Mouse (Mus musculus): ENCODE results near the gene Igbp1. TPM values are rescaled to one million over a fixed set of nuclear protein-coding genes. Genes with fewer than 3 reads are reported as not detected.

Igbp1 gene
- 37.5 and 38.1 TPM in 2 replicates for polyA plus RNA-seq (2016; fragmentation: Nextera tagmentation; extraction: Ambion mirVana)

DNA sequence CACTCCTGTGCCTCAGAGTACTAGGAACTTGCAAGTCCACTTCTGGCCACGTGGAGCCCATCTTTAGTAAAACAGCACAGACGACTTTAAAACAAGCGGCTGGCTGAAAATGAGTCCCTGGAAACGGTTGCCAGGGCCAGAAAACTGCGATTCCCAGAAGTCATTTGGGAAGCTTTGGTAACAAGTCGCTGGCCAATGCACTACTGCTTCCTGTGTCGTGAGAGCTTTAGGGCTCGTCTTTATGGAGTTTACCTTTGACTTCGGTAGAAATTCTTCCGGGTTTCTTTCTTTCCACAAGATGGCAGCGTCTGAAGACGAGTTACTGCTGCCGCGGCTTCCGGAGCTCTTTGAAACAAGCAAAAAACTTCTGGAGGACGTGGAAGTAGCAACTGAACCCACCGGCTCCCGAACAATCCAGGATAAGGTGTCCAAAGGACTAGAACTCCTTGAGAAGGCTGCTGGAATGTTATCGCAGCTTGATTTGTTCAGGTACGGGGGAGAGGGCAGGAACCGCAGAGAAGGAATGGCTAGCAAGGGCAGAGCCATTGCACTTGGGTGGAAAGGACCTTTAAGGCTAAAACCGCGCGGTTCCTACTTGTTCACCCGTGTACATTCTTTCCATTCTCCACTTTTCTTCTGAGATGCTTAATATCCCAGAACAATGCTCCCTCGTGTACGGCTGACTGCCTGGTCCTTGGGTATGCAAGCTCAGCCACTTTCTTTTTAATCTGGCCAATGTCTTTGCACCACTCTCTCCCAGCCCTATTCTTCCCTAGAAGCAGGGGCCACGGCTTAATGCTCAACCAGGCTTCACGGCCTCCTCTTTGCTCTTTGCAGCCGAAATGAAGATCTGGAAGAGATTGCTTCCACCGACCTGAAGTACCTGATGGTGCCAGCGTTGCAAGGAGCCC lies at the start of gene Igbp1:
TSS of gene Igbp1 (plus strand) at position 224 of the 911 bp plus-strand sequence.
- ATAC-seq (ENCODE audit: insufficient number of reproducible peaks, insufficient read depth, low FRiP score, low TSS enrichment) = peak; percentile 85; the same call in 1 of the 2 replicates
- 18% methylated on average over 32 of the region's 32 CpGs for WGBS
- peak within 1 kb of the TSS; percentile 57 for H3K4me3 ChIP-seq
- peaks cover 6% of the 10 kb centered on the region; the same call in 1 of the 2 replicates for H3K27me3 ChIP-seq
- H3K9ac ChIP-seq = peak within 1 kb of the TSS; percentile 39
- H3K4me2 ChIP-seq (replicated peaks) = peak within 1 kb of the TSS; percentile 60
- no peaks in the 10 kb centered on the region for H3K36me3 ChIP-seq
- H3K9me3 ChIP-seq = no peaks in the 10 kb centered on the region
- no peaks in the 10 kb centered on the region for H3K4me1 ChIP-seq
- peak within 1 kb of the TSS; percentile 54 for H3K27ac ChIP-seq

GRCm38 (mm10) chrX:100468047-100468446 lies 26.0 kb upstream of the Igbp1 start:
- H3K36me3 ChIP-seq = no peaks in the 10 kb centered on the region
- no peaks in the 10 kb centered on the region for H3K4me1 ChIP-seq
- H3K4me3 ChIP-seq = no peak overlapping the region
- peaks cover 3% of the 10 kb centered on the region; the same call in 1 of the 2 replicates for H3K27me3 ChIP-seq
- H3K4me2 ChIP-seq (replicated peaks) = no peak overlapping the region
- ATAC-seq (ENCODE audit: insufficient number of reproducible peaks, insufficient read depth, low FRiP score, low TSS enrichment) = no peak
- H3K9me3 ChIP-seq = no peaks in the 10 kb centered on the region
- H3K9ac ChIP-seq = no peak overlapping the region
- 64% methylated on average over 4 of the region's 4 CpGs for WGBS
- no peak overlapping the region for H3K27ac ChIP-seq

DNA sequence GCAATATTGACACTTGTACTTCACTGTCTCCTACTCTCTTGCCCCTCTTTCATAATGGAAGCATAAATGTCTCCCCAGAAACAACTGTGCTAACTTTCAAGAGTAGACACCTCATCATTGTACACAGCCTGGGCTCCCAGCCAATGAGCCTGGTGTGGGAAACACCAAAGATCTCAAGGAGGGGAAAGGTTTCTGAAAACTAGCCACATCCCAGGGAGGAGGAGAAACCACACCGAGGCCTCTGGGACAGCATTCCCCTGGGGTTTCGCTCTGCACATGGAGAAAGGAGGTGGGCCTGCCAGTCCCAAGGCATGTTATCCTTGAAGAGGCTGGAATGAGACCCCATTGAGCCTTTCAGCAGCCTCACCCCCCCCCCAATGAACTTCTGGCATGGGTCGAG lies 24.0 kb upstream of the Igbp1 start:
- no peak overlapping the region for H3K4me2 ChIP-seq (replicated peaks)
- H3K4me1 ChIP-seq = no peaks in the 10 kb centered on the region
- no peak overlapping the region for H3K4me3 ChIP-seq
- no peak for ATAC-seq (ENCODE audit: insufficient number of reproducible peaks, insufficient read depth, low FRiP score, low TSS enrichment)
- H3K9ac ChIP-seq = no peak overlapping the region
- H3K9me3 ChIP-seq = no peaks in the 10 kb centered on the region
- no peaks in the 10 kb centered on the region for H3K36me3 ChIP-seq
- WGBS = 87% methylated on average over 3 of the region's 3 CpGs
- peaks cover 3% of the 10 kb centered on the region; the same call in 1 of the 2 replicates for H3K27me3 ChIP-seq
- no peak overlapping the region for H3K27ac ChIP-seq

DNA sequence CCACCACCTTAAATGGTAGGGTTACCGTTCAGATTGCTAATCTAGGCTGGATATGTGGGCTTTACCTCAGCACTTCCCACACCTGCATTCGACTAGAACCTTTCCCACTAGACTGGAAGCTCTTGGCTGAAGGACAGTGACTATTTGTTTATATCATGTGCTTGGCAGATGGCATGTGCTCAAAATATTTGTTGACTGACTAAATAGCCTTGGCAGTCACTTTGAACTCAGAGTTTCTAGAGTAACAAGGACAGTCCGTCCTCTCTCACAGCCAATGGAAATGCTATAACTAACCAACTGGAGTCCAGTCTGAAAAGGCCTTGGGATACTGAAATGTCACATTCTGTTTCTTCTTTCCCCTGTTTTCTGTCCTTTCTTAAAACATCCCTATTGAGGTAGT lies 22.6 kb upstream of the Igbp1 start:
- H3K9ac ChIP-seq = no peak overlapping the region
- no peak overlapping the region for H3K27ac ChIP-seq
- H3K4me3 ChIP-seq = no peak overlapping the region
- no peaks in the 10 kb centered on the region for H3K9me3 ChIP-seq
- no peak for ATAC-seq (ENCODE audit: insufficient number of reproducible peaks, insufficient read depth, low FRiP score, low TSS enrichment)
- H3K4me1 ChIP-seq = no peaks in the 10 kb centered on the region
- H3K27me3 ChIP-seq = peaks cover 10% of the 10 kb centered on the region; the same call in 1 of the 2 replicates
- no peaks in the 10 kb centered on the region for H3K36me3 ChIP-seq
- no peak overlapping the region for H3K4me2 ChIP-seq (replicated peaks)
- 79% methylated on average over 3 of the region's 3 CpGs for WGBS

GRCm38 (mm10) chrX:100475569-100476223 lies 18.4 kb upstream of the Igbp1 start:
- 64% methylated on average over 4 of the region's 4 CpGs for WGBS
- no peak for ATAC-seq (ENCODE audit: insufficient number of reproducible peaks, insufficient read depth, low FRiP score, low TSS enrichment)
- Histone ChIP-seq H3K9ac (no peak overlapping the region), H3K4me1 (no peaks in the 10 kb centered on the region), H3K4me2 (replicated peaks) (no peak overlapping the region), H3K9me3 (no peaks in the 10 kb centered on the region), H3K27me3 (peaks cover 10% of the 10 kb centered on the region; the same call in 1 of the 2 replicates), H3K36me3 (no peaks in the 10 kb centered on the region), H3K27ac (no peak overlapping the region), H3K4me3 (no peak overlapping the region)

GRCm38 (mm10) chrX:100480317-100480716 lies 13.8 kb upstream of the Igbp1 start:
- Histone ChIP-seq H3K36me3 (no peaks in the 10 kb centered on the region), H3K27me3 (peaks cover 10% of the 10 kb centered on the region; the same call in 1 of the 2 replicates), H3K4me1 (no peaks in the 10 kb centered on the region), H3K4me3 (no peak overlapping the region), H3K9me3 (no peaks in the 10 kb centered on the region), H3K9ac (no peak overlapping the region), H3K4me2 (replicated peaks) (no peak overlapping the region), H3K27ac (no peak overlapping the region)
- 0 out of 2 replicates have a peak, but pooled peaks have one; percentile 52 for ATAC-seq (ENCODE audit: insufficient number of reproducible peaks, insufficient read depth, low FRiP score, low TSS enrichment)
- WGBS = 38% methylated on average over 3 of the region's 3 CpGs

GRCm38 (mm10) chrX:100493500-100494067 lies 507 bp upstream of the Igbp1 start:
- WGBS = 25% methylated on average over 22 of the region's 22 CpGs
- ATAC-seq (ENCODE audit: insufficient number of reproducible peaks, insufficient read depth, low FRiP score, low TSS enrichment) = peak; percentile 47; the same call in 1 of the 2 replicates
- H3K27me3 ChIP-seq = peaks cover 6% of the 10 kb centered on the region; the same call in 1 of the 2 replicates
- H3K36me3 ChIP-seq = no peaks in the 10 kb centered on the region
- no peaks in the 10 kb centered on the region for H3K4me1 ChIP-seq
- no peaks in the 10 kb centered on the region for H3K9me3 ChIP-seq
- no peak overlapping the region for H3K9ac ChIP-seq
- H3K4me2 ChIP-seq (replicated peaks) = peak overlapping the region; percentile 51
- H3K4me3 ChIP-seq = peak overlapping the region; percentile 57
- no peak overlapping the region for H3K27ac ChIP-seq

DNA sequence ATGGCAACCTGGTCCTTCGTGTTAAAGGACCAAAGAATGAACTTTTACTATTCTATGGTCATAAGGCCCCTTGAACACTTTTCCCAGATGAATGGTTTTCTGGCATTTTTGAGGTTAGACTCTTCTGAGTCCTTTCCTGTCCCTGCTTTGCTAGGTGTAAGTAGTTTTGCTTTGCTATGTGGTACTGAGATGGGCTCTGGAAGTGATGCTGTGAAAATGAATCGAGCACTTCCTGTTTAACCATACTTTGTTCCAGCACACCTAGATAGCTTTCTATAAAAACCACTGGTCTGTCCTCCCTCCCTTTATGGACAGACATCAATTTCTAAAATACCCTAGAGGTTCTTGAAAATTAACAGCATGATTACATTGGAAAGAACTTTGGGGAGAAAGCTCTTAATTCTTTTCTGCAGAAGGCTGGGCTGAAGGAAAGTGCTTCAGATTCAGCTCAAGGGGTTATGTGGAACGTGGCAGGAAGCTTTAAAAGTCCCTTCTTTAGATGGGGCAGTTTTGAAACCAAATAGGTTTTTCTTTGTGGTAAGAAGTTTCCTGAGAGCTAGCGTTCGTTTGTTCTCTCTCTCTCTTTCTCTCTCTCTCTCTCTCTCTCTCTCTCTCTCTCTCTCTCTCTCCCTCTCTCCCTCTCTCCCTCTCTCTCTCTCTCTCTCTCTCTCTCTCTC lies 10.2 kb downstream of the Igbp1 start:
- no peak for ATAC-seq (ENCODE audit: insufficient number of reproducible peaks, insufficient read depth, low FRiP score, low TSS enrichment)
- no peak overlapping the region for H3K27ac ChIP-seq
- H3K4me1 ChIP-seq = no peaks in the 10 kb centered on the region
- H3K4me3 ChIP-seq = no peak overlapping the region
- H3K9me3 ChIP-seq = no peaks in the 10 kb centered on the region
- no peaks in the 10 kb centered on the region for H3K27me3 ChIP-seq
- WGBS = 84% methylated on average over 5 of the region's 5 CpGs
- no peak overlapping the region for H3K9ac ChIP-seq
- H3K4me2 ChIP-seq (replicated peaks) = no peak overlapping the region
- no peaks in the 10 kb centered on the region for H3K36me3 ChIP-seq

DNA sequence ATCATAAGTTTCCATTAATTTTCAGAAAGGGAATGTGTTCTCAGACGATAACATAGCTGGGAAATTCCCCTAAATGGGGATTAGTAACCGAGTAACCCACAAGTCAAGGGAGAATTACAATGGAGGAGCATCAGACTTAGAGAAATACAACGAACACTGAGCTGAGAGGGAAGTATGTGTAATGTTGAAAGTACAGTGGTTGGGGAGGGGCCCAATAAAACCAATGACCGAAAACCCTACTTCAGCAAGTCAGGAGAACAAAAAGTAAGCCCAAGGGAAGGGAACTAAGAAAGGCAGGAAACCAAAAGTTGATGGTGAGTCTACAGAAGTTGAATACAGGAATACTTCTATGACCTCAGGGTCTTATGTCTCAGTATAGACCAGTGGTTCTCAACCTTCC lies 14.1 kb downstream of the Igbp1 start:
- Histone ChIP-seq H3K4me2 (replicated peaks) (no peak overlapping the region), H3K9me3 (no peaks in the 10 kb centered on the region), H3K9ac (no peak overlapping the region), H3K4me3 (no peak overlapping the region), H3K4me1 (no peaks in the 10 kb centered on the region), H3K27me3 (no peaks in the 10 kb centered on the region), H3K36me3 (no peaks in the 10 kb centered on the region), H3K27ac (no peak overlapping the region)
- WGBS = 88% methylated on average over 4 of the region's 4 CpGs
- ATAC-seq (ENCODE audit: insufficient number of reproducible peaks, insufficient read depth, low FRiP score, low TSS enrichment) = no peak

GRCm38 (mm10) chrX:100509921-100510320 lies 15.8 kb downstream of the Igbp1 start:
- Histone ChIP-seq H3K27me3 (no peaks in the 10 kb centered on the region), H3K27ac (no peak overlapping the region), H3K4me1 (no peaks in the 10 kb centered on the region), H3K4me2 (replicated peaks) (no peak overlapping the region), H3K9me3 (no peaks in the 10 kb centered on the region), H3K9ac (no peak overlapping the region), H3K4me3 (no peak overlapping the region), H3K36me3 (no peaks in the 10 kb centered on the region)
- WGBS = 53% methylated on average over 3 of the region's 3 CpGs
- no peak for ATAC-seq (ENCODE audit: insufficient number of reproducible peaks, insufficient read depth, low FRiP score, low TSS enrichment)

- Histone ChIP-seq H3K36me3 (no peaks in the 10 kb centered on the region), H3K4me3 (no peak overlapping the region), H3K9ac (no peak overlapping the region), H3K9me3 (no peaks in the 10 kb centered on the region), H3K27me3 (peaks cover 6% of the 10 kb centered on the region; the same call in 1 of the 2 replicates), H3K4me2 (replicated peaks) (no peak overlapping the region), H3K27ac (no peak overlapping the region), H3K4me1 (no peaks in the 10 kb centered on the region)
- 87% methylated on average over 3 of the region's 3 CpGs for WGBS
- ATAC-seq (ENCODE audit: insufficient number of reproducible peaks, insufficient read depth, low FRiP score, low TSS enrichment) = no peak
These were observed 22.6 kb downstream of the Igbp1 start for GRCm38 (mm10) chrX:100516683-100517082.
